Mouse (Mus musculus) kidney, postnatal 0 days (tissue): ENCODE measurements around the gene P2rx7. TPM values are rescaled to one million over a fixed set of nuclear protein-coding genes. Genes with fewer than 3 reads are reported as not detected.

Source experiments
- ATAC-seq: fragments of 200-750 bp; cut with Nextera tagmentation; replicated peaks from 2 replicates; pipeline ENCODE4 v1.8.0; 2017; ENCODE audit warnings: low read depth, moderate number of reproducible peaks, moderate TSS enrichment, moderate library complexity; ENCODE audit not compliant: low FRiP score
- DNase-seq: peaks from one replicate; pipeline ENCODE4 v3.0.0-alpha.2; 2016; ENCODE audit warnings: low spot score
- H3K27ac ChIP-seq: fragments of 300-500 bp; sonication (generic); 2 replicates; pipeline ENCODE4 v1.5.1; 2014; ENCODE audit warnings: mild to moderate bottlenecking
- H3K27me3 ChIP-seq: fragments of 300-500 bp; sonication (generic); 2 replicates; pipeline ENCODE4 v1.6.1; 2014; ENCODE audit warnings: low read length, mixed read lengths; ENCODE audit not compliant: insufficient read depth
- H3K36me3 ChIP-seq: fragments of 300-500 bp; sonication (generic); 2 replicates; pipeline ENCODE4 v1.6.1; 2014; ENCODE audit warnings: low read length, mixed read lengths; ENCODE audit not compliant: insufficient read depth
- H3K4me1 ChIP-seq: fragments of 300-500 bp; sonication (generic); replicated peaks from 2 replicates; pipeline ENCODE4 v1.6.1; 2014; ENCODE audit warnings: antibody characterized with exemption, low read length, mixed read lengths; ENCODE audit not compliant: insufficient read depth
- H3K4me2 ChIP-seq: fragments of 300-500 bp; sonication (generic); 2 replicates; pipeline ENCODE4 v1.6.1; 2014; ENCODE audit warnings: mild to moderate bottlenecking, low read length, moderate library complexity, mixed read lengths
- H3K4me3 ChIP-seq: fragments of 300-500 bp; sonication (generic); replicated peaks from 2 replicates; pipeline ENCODE4 v1.5.1; 2014; ENCODE audit warnings: low read depth, low read length
- H3K9ac ChIP-seq: fragments of 300-500 bp; sonication (generic); 2 replicates; pipeline ENCODE4 v1.6.1; 2014; ENCODE audit warnings: low read depth, low read length
- H3K9me3 ChIP-seq: fragments of 300-500 bp; sonication (generic); replicated peaks from 2 replicates; pipeline ENCODE4 v1.6.1; 2016; ENCODE audit warnings: low read length, inconsistent platforms, mixed read lengths
- CTCF ChIP-seq: IDR thresholded peaks from 2 replicates; pipeline ENCODE4 v1.5.1; 2016; ENCODE audit warnings: antibody characterized with exemption, low read depth, mild to moderate bottlenecking, moderate library complexity
- WGBS: fragments of 180-500 bp; shearing (Covaris S2); extraction: QIAGEN DNeasy Blood & Tissue Kit; methylation state at CpG from one replicate; pipeline ENCODE4 v1.1.7; 2014; 5-methylcytosine and 5-hydroxymethylcytosine counted together
- polyA plus RNA-seq: library from polyadenylated mRNA; unstranded; fragments of >200 nt; fragmentation: Nextera tagmentation; extraction: Ambion mirVana; gene quantifications from 2 replicates; pipeline ENCODE4 v1.2.1, GENCODE M21; 2015

The P2rx7 gene
- polyA plus RNA-seq, 1 experiment from 2014 or later = 2.3 TPM

DNA sequence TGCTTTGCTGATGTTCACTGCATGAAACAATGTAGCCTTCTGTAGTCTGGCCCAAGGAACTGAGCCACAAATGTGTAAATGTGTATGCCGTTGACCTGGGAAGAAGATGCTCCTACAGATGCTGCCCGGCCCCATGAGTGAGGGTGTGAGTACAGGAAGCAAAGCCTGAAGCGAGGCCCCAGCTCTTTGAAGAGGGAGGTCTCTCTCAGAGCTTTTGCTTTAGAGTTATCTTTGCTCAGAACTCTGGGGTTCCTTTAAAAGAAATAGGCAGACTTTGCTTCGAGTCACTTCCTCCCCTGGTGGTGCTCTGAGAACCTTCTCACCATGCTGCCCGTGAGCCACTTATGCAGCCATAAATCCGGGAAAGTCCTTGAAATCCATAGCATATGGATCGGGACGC, 6.4 kb downstream of the P2rx7 start:
- no peak overlapping the region for H3K4me2 ChIP-seq
- DNase-seq (no peak), ATAC-seq (no peak)
- H3K36me3 ChIP-seq = no peaks in the 10 kb centered on the region
- H3K9me3 ChIP-seq = no peaks in the 10 kb centered on the region
- WGBS = 84% methylated on average over 8 of the region's 8 CpGs
- peaks cover 12% of the 10 kb centered on the region; the same call in 1 of the 2 replicates for H3K4me1 ChIP-seq
- no peak overlapping the region for H3K27ac ChIP-seq
- H3K9ac ChIP-seq = no peak overlapping the region
- H3K27me3 ChIP-seq = no peaks in the 10 kb centered on the region
- no peak overlapping the region for H3K4me3 ChIP-seq
- no peak for TF ChIP-seq CTCF

DNA sequence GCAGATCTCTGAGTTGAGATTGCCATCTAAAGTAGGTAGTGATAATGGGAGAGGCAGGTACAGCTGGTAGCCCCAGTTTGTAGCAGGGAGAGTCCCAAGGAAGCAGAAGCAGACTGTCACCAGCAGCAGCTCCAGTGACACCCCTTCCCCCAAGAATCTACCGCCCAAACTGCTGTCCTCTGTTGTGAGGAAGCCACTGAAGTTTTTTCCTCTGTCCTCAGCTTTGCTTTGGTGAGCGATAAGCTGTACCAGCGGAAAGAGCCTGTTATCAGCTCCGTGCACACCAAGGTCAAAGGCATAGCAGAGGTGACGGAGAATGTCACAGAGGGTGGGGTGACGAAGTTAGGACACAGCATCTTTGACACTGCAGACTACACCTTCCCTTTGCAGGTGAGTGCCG, 8.8 kb downstream of the P2rx7 start:
- H3K4me1 ChIP-seq = peaks cover 12% of the 10 kb centered on the region; the same call in 1 of the 2 replicates
- DNase-seq (no peak), ATAC-seq (no peak)
- H3K4me3 ChIP-seq = no peak overlapping the region
- no peaks in the 10 kb centered on the region for H3K27me3 ChIP-seq
- H3K4me2 ChIP-seq = no peak overlapping the region
- H3K9ac ChIP-seq = no peak overlapping the region
- 79% methylated on average over 7 of the region's 7 CpGs for WGBS
- TF ChIP-seq CTCF = no peak
- H3K27ac ChIP-seq = no peak overlapping the region
- H3K9me3 ChIP-seq = no peaks in the 10 kb centered on the region
- H3K36me3 ChIP-seq = no peaks in the 10 kb centered on the region

DNA sequence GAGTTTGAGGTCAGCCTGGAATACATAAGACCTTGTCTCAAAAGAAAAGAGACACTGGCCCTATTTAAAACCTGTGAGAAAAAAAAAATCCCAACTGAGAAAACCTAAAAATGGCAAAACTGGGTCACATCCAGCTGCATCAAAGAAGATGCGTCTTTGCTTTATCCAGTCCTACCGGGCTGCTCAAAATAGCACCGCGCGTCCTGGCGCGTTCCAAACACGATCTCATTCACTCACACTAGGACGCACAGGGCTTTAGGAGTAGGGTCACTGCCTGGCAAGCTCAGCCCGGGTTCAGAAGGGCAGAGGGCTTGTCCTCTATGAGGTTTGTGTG, 9.4 kb downstream of the P2rx7 start:
- Histone ChIP-seq H3K36me3 (no peaks in the 10 kb centered on the region), H3K4me3 (no peak overlapping the region), H3K4me2 (no peak overlapping the region), H3K27ac (peak overlapping the region; percentile 57; the same call in 1 of the 2 replicates), H3K9me3 (no peaks in the 10 kb centered on the region), H3K4me1 (peaks cover 12% of the 10 kb centered on the region; the same call in 1 of the 2 replicates), H3K9ac (no peak overlapping the region), H3K27me3 (no peaks in the 10 kb centered on the region)
- no peak for TF ChIP-seq CTCF
- DNase-seq (no peak), ATAC-seq (no peak)
- WGBS = 64% methylated on average over 10 of the region's 10 CpGs

DNA sequence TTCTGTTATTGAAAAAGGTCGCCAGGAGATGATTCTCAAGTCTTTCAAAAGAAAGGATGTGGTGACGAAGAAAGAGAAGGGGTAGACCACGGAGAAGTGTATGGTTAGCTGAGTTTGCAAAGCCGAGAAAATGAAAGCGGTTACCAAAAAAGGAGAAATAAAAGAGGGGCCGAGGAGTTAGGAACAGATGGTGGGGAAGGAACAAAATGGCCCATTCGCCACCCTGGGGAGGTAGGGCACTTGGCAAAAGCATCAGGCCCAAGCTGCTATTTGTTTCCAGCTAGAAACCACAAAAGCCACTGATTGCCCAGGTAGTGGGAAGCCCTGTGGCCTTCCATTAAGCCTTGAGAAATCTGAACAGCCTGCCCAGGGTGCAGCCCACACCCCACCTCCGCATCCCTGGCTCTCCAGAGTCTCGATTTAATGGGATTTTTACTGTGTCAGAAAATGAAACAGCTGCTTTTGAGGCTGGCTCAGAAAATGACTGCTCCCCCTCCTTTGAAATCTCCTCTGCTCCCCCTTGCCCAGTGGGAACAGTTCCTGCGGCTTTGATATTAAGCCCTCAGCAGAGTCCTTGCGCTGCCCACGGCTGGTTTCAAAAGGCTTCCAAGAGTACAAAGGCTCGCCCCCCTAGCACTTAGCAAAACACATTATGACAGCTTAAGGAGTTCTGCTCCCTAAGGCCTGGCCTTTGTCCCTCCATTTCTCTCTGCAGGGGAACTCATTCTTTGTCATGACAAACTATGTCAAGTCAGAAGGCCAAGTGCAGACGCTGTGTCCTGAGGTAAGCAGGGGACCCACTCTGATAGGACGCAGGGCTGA, 9.9 kb downstream of the P2rx7 start:
- Histone ChIP-seq H3K4me2 (no peak overlapping the region; the same call in 1 of the 2 replicates), H3K27me3 (no peaks in the 10 kb centered on the region), H3K4me1 (peaks cover 12% of the 10 kb centered on the region; the same call in 1 of the 2 replicates), H3K9me3 (no peaks in the 10 kb centered on the region), H3K36me3 (no peaks in the 10 kb centered on the region), H3K9ac (no peak overlapping the region), H3K27ac (peak overlapping the region; percentile 57), H3K4me3 (no peak overlapping the region)
- no peak for TF ChIP-seq CTCF
- 38% methylated on average over 15 of the region's 15 CpGs for WGBS
- ATAC-seq (no peak; the same call in 1 of the 2 replicates), DNase-seq (peak; percentile 74)

DNA sequence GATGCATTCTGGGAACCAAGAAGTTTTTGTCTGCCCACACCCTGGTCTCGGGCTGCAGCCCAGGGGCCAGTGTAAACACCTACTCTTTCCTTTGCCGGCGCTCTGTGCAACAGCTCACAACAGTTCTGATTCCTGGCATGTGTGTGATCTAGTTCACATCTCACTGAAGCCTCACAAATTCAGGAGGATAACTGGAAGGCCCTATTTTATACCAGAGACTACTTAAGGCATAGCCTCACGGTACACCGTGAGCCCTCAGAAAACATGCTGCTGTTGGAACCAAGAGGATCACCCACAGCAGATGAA, 10.5 kb downstream of the P2rx7 start:
- Histone ChIP-seq H3K9ac (no peak overlapping the region), H3K4me2 (no peak overlapping the region), H3K9me3 (no peaks in the 10 kb centered on the region), H3K4me3 (no peak overlapping the region), H3K27ac (peak overlapping the region; percentile 57), H3K4me1 (peaks cover 12% of the 10 kb centered on the region; the same call in 1 of the 2 replicates), H3K27me3 (no peaks in the 10 kb centered on the region), H3K36me3 (no peaks in the 10 kb centered on the region)
- no peak for DNase-seq
- no peak for TF ChIP-seq CTCF
- ATAC-seq = no peak
- WGBS = 37% methylated on average over 5 of the region's 5 CpGs

DNA sequence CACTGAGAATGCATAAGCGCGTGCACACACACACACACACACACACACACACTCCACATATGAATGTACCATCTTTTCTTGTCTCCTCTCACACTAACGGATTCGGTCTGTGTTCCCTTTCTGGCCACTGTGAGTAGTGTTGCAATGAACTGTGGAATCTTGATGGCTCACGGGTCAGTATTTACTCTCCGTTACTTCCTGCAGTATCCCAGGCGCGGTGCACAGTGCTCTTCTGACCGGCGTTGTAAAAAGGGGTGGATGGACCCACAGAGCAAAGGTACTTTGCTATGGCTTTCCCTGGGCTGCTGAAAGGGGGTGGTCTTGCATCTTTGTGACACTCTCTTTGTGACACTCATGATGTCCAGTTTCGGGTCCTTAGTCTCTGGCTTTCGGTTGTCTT, 13.1 kb downstream of the P2rx7 start:
- H3K9ac ChIP-seq = no peak overlapping the region
- H3K4me2 ChIP-seq = no peak overlapping the region
- H3K27me3 ChIP-seq = no peaks in the 10 kb centered on the region

More for the DNA sequence above, 13.1 kb downstream of the P2rx7 start:
- Histone ChIP-seq H3K36me3 (no peaks in the 10 kb centered on the region), H3K4me3 (no peak overlapping the region), H3K27ac (no peak overlapping the region), H3K9me3 (no peaks in the 10 kb centered on the region), H3K4me1 (peaks cover 12% of the 10 kb centered on the region; the same call in 1 of the 2 replicates)
- DNase-seq (no peak), ATAC-seq (no peak)
- TF ChIP-seq CTCF = no peak
- WGBS = 77% methylated on average over 12 of the region's 12 CpGs
